Mouse (Mus musculus) bone marrow macrophage, adult 2 months (primary cell): ENCODE data around the gene Prkcb. TPM values are rescaled to one million over a fixed set of nuclear protein-coding genes. Genes with fewer than 3 reads are reported as not detected.

ENCODE experiments used
- H3K27ac ChIP-seq: 2 replicates; pipeline ENCODE4 v1.5.1; 2012; ENCODE audit warnings: low read depth, low read length; ENCODE audit not compliant: insufficient read depth
- H3K4me1 ChIP-seq: 2 replicates; pipeline ENCODE4 v1.6.1; 2012; ENCODE audit warnings: low read length; ENCODE audit not compliant: control insufficient read depth, insufficient read depth
- H3K4me3 ChIP-seq: 2 replicates; pipeline ENCODE4 v1.5.1; 2012; ENCODE audit warnings: mild to moderate bottlenecking, low read length, moderate library complexity; ENCODE audit not compliant: insufficient read depth
- CTCF ChIP-seq: IDR thresholded peaks from 2 replicates; pipeline ENCODE4 v1.5.1; 2012; ENCODE audit warnings: low read depth, mild to moderate bottlenecking, low read length, moderate library complexity
- POLR2A ChIP-seq: IDR thresholded peaks from 2 replicates; pipeline ENCODE4 v1.6.1; 2012; ENCODE audit warnings: mild to moderate bottlenecking, low read depth, low read length, borderline replicate concordance
- polyA plus RNA-seq: library from polyadenylated mRNA; stranded (reverse); fragments of >200 nt; gene quantifications from 2 replicates; pipeline ENCODE4 v1.2.4, GENCODE M21; 2012; ENCODE audit not compliant: missing spikeins, insufficient read depth, insufficient read length

Prkcb gene
- polyA plus RNA-seq, 1 experiment = 196 TPM

- Histone ChIP-seq H3K4me1 (peaks cover 13% of the 10 kb centered on the region), H3K4me3 (no peak overlapping the region), H3K27ac (no peak overlapping the region)
- TF ChIP-seq CTCF = no peak
- TF ChIP-seq POLR2A = no peak
These were observed 89.9 kb downstream of the Prkcb start for GRCm38 (mm10) chr7:122378473-122378872.

GRCm38 (mm10) chr7:122379292-122379691 is 90.7 kb downstream of the Prkcb start:
- no peak overlapping the region for H3K4me3 ChIP-seq
- TF ChIP-seq POLR2A (no peak), CTCF (no peak)
- peaks cover 20% of the 10 kb centered on the region for H3K4me1 ChIP-seq
- no peak overlapping the region for H3K27ac ChIP-seq

GRCm38 (mm10) chr7:122380336-122381130 is 92.0 kb downstream of the Prkcb start:
- TF ChIP-seq POLR2A = no peak
- TF ChIP-seq CTCF = no peak
- Histone ChIP-seq H3K4me3 (no peak overlapping the region), H3K27ac (no peak overlapping the region), H3K4me1 (peaks cover 20% of the 10 kb centered on the region)

GRCm38 (mm10) chr7:122381560-122381959 is 93.0 kb downstream of the Prkcb start:
- Histone ChIP-seq H3K27ac (no peak overlapping the region), H3K4me3 (no peak overlapping the region), H3K4me1 (peaks cover 20% of the 10 kb centered on the region)
- no peak for TF ChIP-seq CTCF
- no peak for TF ChIP-seq POLR2A

- H3K4me1 ChIP-seq = peaks cover 19% of the 10 kb centered on the region
- H3K27ac ChIP-seq = no peak overlapping the region
- H3K4me3 ChIP-seq = no peak overlapping the region
- TF ChIP-seq POLR2A = no peak
- no peak for TF ChIP-seq CTCF
These were observed 94.7 kb downstream of the Prkcb start for GRCm38 (mm10) chr7:122383260-122383659.

- Histone ChIP-seq H3K4me3 (no peak overlapping the region), H3K27ac (no peak overlapping the region), H3K4me1 (peaks cover 16% of the 10 kb centered on the region)
- TF ChIP-seq POLR2A = no peak
These were observed 96.3 kb downstream of the Prkcb start for GRCm38 (mm10) chr7:122384891-122385290.

- H3K27ac ChIP-seq = no peak overlapping the region
- H3K4me1 ChIP-seq = peaks cover 13% of the 10 kb centered on the region
- no peak for TF ChIP-seq CTCF
- TF ChIP-seq POLR2A = no peak
- no peak overlapping the region for H3K4me3 ChIP-seq
These were observed 98.0 kb downstream of the Prkcb start for GRCm38 (mm10) chr7:122386567-122386966.

- no peak overlapping the region for H3K4me3 ChIP-seq
- no peak overlapping the region for H3K27ac ChIP-seq
- H3K4me1 ChIP-seq = peaks cover 11% of the 10 kb centered on the region
- TF ChIP-seq CTCF (no peak), POLR2A (no peak)
These were observed 99.3 kb downstream of the Prkcb start for GRCm38 (mm10) chr7:122387896-122388295.

GRCm38 (mm10) chr7:122388858-122389257 is 100.3 kb downstream of the Prkcb start:
- H3K4me1 ChIP-seq = peaks cover 5% of the 10 kb centered on the region
- H3K27ac ChIP-seq = no peak overlapping the region
- no peak overlapping the region for H3K4me3 ChIP-seq
- TF ChIP-seq POLR2A (no peak), CTCF (no peak)

GRCm38 (mm10) chr7:122389633-122390032 is 101.1 kb downstream of the Prkcb start:
- Histone ChIP-seq H3K4me1 (0 out of 2 replicates have a peak, but pooled peaks cover 2% of the 10 kb centered on the region), H3K4me3 (no peak overlapping the region), H3K27ac (no peak overlapping the region)
- TF ChIP-seq POLR2A (no peak), CTCF (no peak)
